Mouse (Mus musculus): ENCODE results near the gene Clec1b. TPM values are rescaled to one million over a fixed set of nuclear protein-coding genes. Genes with fewer than 3 reads are reported as not detected.

The Clec1b gene
- total RNA-seq (2022) = 1 to 10 TPM; 1.3 to 2.6 (median 2.2) TPM

- no peak for DNase-seq
These were observed at the start of gene Clec1b for GRCm38 (mm10) chr6:129396997-129397396. TSS of gene Clec1b (plus strand) at chr6:129397297.

GRCm38 (mm10) chr6:129349524-129350352, 47.4 kb upstream of the Clec1b start:
- DNase-seq = no peak

GRCm38 (mm10) chr6:129351091-129351490, 46.0 kb upstream of the Clec1b start:
- no peak for DNase-seq

- no peak for DNase-seq
These were observed 41.3 kb upstream of the Clec1b start for GRCm38 (mm10) chr6:129355774-129356173.

GRCm38 (mm10) chr6:129356430-129356829, 40.7 kb upstream of the Clec1b start:
- DNase-seq = no peak

GRCm38 (mm10) chr6:129359515-129359914, 37.6 kb upstream of the Clec1b start:
- DNase-seq = no peak

- DNase-seq = no peak
These were observed 33.2 kb upstream of the Clec1b start for GRCm38 (mm10) chr6:129363942-129364341.

- no peak for DNase-seq
These were observed 31.1 kb upstream of the Clec1b start for GRCm38 (mm10) chr6:129365959-129366359.

GRCm38 (mm10) chr6:129369374-129370132, 27.5 kb upstream of the Clec1b start:
- DNase-seq = no peak

- DNase-seq = no peak
These were observed 22.1 kb upstream of the Clec1b start for GRCm38 (mm10) chr6:129374937-129375471.

GRCm38 (mm10) chr6:129380454-129380853, 16.6 kb upstream of the Clec1b start:
- no peak for DNase-seq

- no peak for DNase-seq
These were observed 15.4 kb upstream of the Clec1b start for GRCm38 (mm10) chr6:129381736-129382135.

GRCm38 (mm10) chr6:129383466-129383865, 13.6 kb upstream of the Clec1b start:
- DNase-seq = no peak

GRCm38 (mm10) chr6:129385000-129385399, 12.1 kb upstream of the Clec1b start:
- DNase-seq = no peak

- no peak for DNase-seq
These were observed 11.3 kb upstream of the Clec1b start, which contains the start of gene Clec12b for GRCm38 (mm10) chr6:129385774-129386173. TSS of gene Clec12b (minus strand) at chr6:129385874.

GRCm38 (mm10) chr6:129393087-129393720, 3.9 kb upstream of the Clec1b start:
- DNase-seq = no peak

GRCm38 (mm10) chr6:129393732-129394131, 3.4 kb upstream of the Clec1b start:
- DNase-seq = no peak

GRCm38 (mm10) chr6:129399945-129400344, 2.8 kb downstream of the Clec1b start:
- no peak for DNase-seq

- no peak for DNase-seq
These were observed 5.3 kb downstream of the Clec1b start for GRCm38 (mm10) chr6:129402404-129402803.

GRCm38 (mm10) chr6:129403391-129403790, 6.3 kb downstream of the Clec1b start:
- no peak for DNase-seq

GRCm38 (mm10) chr6:129405999-129406398, 8.9 kb downstream of the Clec1b start:
- DNase-seq = no peak

GRCm38 (mm10) chr6:129407324-129407723, 10.2 kb downstream of the Clec1b start:
- no peak for DNase-seq

GRCm38 (mm10) chr6:129408562-129408961, 11.5 kb downstream of the Clec1b start, which contains the start of gene Clec9a:
TSS of gene Clec9a (plus strand) at chr6:129408862.
- DNase-seq = no peak

Measured in adrenal gland, adult 8-10 months (tissue).